Mouse (Mus musculus): ENCODE data around the gene Gm128.

GRCm38 (mm10) chr3:95289419-95289818, 48.0 kb upstream of the Gm128 start:
- TF ChIP-seq POLR2A (IDR thresholded peaks at IDR 0.05; ENCODE audit: extremely low read depth, insufficient read depth, low read length) (no peak), CTCF (IDR thresholded peaks at IDR 0.05; ENCODE audit: extremely low read depth, insufficient read depth, low read length) (no peak)
